In the genomic region with DNA sequence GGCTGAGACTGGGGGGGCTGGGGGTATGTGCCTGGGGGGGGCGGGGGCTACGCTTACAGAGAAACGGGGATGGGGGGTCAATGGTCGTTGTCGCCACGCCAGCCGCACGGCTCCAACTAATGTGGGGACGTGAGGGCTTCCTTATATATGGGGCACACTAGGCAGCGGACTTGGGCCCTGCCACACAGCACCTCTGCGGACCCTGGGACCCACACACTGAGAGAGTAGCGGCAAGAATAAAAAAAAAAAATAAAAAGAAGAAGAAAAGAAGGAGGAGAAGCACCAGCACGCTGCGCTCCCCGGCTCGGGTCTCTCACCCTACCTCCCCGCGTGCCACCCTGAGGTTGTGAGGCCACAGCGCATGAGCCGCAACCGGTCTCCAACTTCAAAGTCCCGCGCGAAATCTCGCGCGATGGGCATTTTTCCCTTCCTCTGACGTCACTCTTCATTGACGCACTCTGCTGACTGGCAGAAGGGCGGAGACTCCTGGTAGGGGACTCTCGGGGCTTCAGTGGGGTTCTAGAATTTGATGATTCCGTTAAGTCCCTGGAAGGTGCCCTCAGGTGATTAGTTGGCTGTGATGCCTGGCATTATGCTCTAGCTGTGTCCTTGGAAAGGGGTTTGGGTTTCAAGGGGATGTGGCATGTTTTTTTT, we compare ENCODE assay signal across 7 mouse cellular contexts. TPM values are rescaled to one million over a fixed set of nuclear protein-coding genes. Genes with fewer than 3 reads are reported as not detected.
DNase-seq lines count a peak whose midpoint lies in the region; ATAC-seq and TF ChIP-seq lines count a peak whose summit lies in the region.

No protein-coding gene starts in this region.

- TF ChIP-seq CTCF in kidney, adult 2 months (conservative IDR thresholded peaks at IDR 0.05; ENCODE audit: insufficient read depth, insufficient read length, low read depth, low read length) = no peak
- TF ChIP-seq CTCF in spleen, adult 2 months (IDR thresholded peaks at IDR 0.05; ENCODE audit: extremely low read depth, insufficient read depth, insufficient read length, insufficient replicate concordance) = no peak

- 0 out of 2 replicates have a peak overlapping the region, but pooled peaks have one; percentile 57 for H3K27ac ChIP-seq in embryonic facial prominence, embryonic 12.5 days
- peak overlapping the region; percentile 90 for H3K27ac ChIP-seq in kidney, adult 2 months (ENCODE audit: insufficient read depth, low read depth, low read length)
- peak overlapping the region; percentile 62 for H3K27ac ChIP-seq in limb, embryonic 12.5 days
- H3K27ac ChIP-seq in midbrain, embryonic 15.5 days = peak overlapping the region; percentile 88
- H3K27ac ChIP-seq in spleen, adult 2 months (ENCODE audit: insufficient read depth, low read length) = peak overlapping the region; percentile 77

- H3K27me3 ChIP-seq in embryonic facial prominence, embryonic 12.5 days = no peaks in the 10 kb centered on the region
- no peaks in the 10 kb centered on the region for H3K27me3 ChIP-seq in kidney, adult 2 months (replicated peaks; ENCODE audit: control insufficient read depth, insufficient read depth, low read length)
- no peaks in the 10 kb centered on the region for H3K27me3 ChIP-seq in limb, embryonic 12.5 days
- H3K27me3 ChIP-seq in midbrain, embryonic 15.5 days (replicated peaks) = no peaks in the 10 kb centered on the region
- no peaks in the 10 kb centered on the region for H3K27me3 ChIP-seq in spleen, adult 2 months (ENCODE audit: control insufficient read depth, insufficient read depth, low read length)

- no peaks in the 10 kb centered on the region for H3K9me3 ChIP-seq in embryonic facial prominence, embryonic 12.5 days
- no peaks in the 10 kb centered on the region for H3K9me3 ChIP-seq in limb, embryonic 12.5 days
- H3K9me3 ChIP-seq in midbrain, embryonic 15.5 days = no peaks in the 10 kb centered on the region

- ATAC-seq in embryonic facial prominence, embryonic 12.5 days (ENCODE audit: insufficient number of reproducible peaks, insufficient read depth, low FRiP score, low TSS enrichment) = peak; percentile 81
- peak; percentile 84 for ATAC-seq in limb, embryonic 12.5 days (ENCODE audit: insufficient number of reproducible peaks, insufficient read depth, low FRiP score, low TSS enrichment, low read depth)
- peak; percentile 95 for ATAC-seq in midbrain, embryonic 15.5 days (replicated peaks)

- peak overlapping the region; percentile 56 for H3K4me3 ChIP-seq in embryonic facial prominence, embryonic 12.5 days
- peak overlapping the region; percentile 90 for H3K4me3 ChIP-seq in kidney, adult 2 months (ENCODE audit: insufficient read depth, low read depth, low read length)
- peak overlapping the region; percentile 58 for H3K4me3 ChIP-seq in limb, embryonic 12.5 days (replicated peaks)
- peak overlapping the region; percentile 57 for H3K4me3 ChIP-seq in midbrain, embryonic 15.5 days
- peak overlapping the region; percentile 71 for H3K4me3 ChIP-seq in spleen, adult 2 months (ENCODE audit: extremely low read depth, insufficient read depth, insufficient read length)

- H3K4me2 ChIP-seq in embryonic facial prominence, embryonic 12.5 days (replicated peaks) = peak overlapping the region; percentile 61
- H3K4me2 ChIP-seq in limb, embryonic 12.5 days = peak overlapping the region; percentile 66
- peak overlapping the region; percentile 48 for H3K4me2 ChIP-seq in midbrain, embryonic 15.5 days

- DNase-seq in adrenal gland, postnatal 25 days = peak; percentile 84
- DNase-seq in heart, adult 18-20 months = peak; percentile 94
- peak; percentile 95 for DNase-seq in kidney, adult 2 months
- peak; percentile 87 to 91 for DNase-seq in spleen, adult 2 months (ENCODE audit: low read depth in 1 of 2, low spot score in 2 of 2)

- TF ChIP-seq POLR2A in kidney, adult 2 months (IDR thresholded peaks at IDR 0.05; ENCODE audit: low read depth, low read length) = peak; percentile 7
- peak; percentile 88 for TF ChIP-seq POLR2A in spleen, adult 2 months (IDR thresholded peaks at IDR 0.05; ENCODE audit: low read depth, low read length)

- H3K4me1 ChIP-seq in embryonic facial prominence, embryonic 12.5 days = no peaks in the 10 kb centered on the region; the same call in 1 of the 2 replicates
- H3K4me1 ChIP-seq in kidney, adult 2 months (ENCODE audit: control insufficient read depth, insufficient read depth, low read length) = no peaks in the 10 kb centered on the region; the same call in 1 of the 2 replicates
- H3K4me1 ChIP-seq in limb, embryonic 12.5 days (replicated peaks) = no peaks in the 10 kb centered on the region
- H3K4me1 ChIP-seq in midbrain, embryonic 15.5 days = peaks cover 6% of the 10 kb centered on the region; the same call in 1 of the 2 replicates
- H3K4me1 ChIP-seq in spleen, adult 2 months (ENCODE audit: control insufficient read depth, insufficient read depth, insufficient read length) = no peaks in the 10 kb centered on the region; the same call in 1 of the 2 replicates

- H3K36me3 ChIP-seq in embryonic facial prominence, embryonic 12.5 days = no peaks in the 10 kb centered on the region
- H3K36me3 ChIP-seq in kidney, adult 2 months (ENCODE audit: control insufficient read depth, insufficient read depth, low read length) = no peaks in the 10 kb centered on the region
- H3K36me3 ChIP-seq in limb, embryonic 12.5 days = no peaks in the 10 kb centered on the region
- no peaks in the 10 kb centered on the region for H3K36me3 ChIP-seq in midbrain, embryonic 15.5 days (replicated peaks)
- H3K36me3 ChIP-seq in spleen, adult 2 months (ENCODE audit: control insufficient read depth, insufficient read depth, low read length) = no peaks in the 10 kb centered on the region

- peak overlapping the region; percentile 63 for H3K9ac ChIP-seq in embryonic facial prominence, embryonic 12.5 days
- H3K9ac ChIP-seq in limb, embryonic 12.5 days (replicated peaks) = peak overlapping the region; percentile 63
- H3K9ac ChIP-seq in midbrain, embryonic 15.5 days = peak overlapping the region; percentile 69

- WGBS in embryonic facial prominence, embryonic 12.5 days = 19% methylated on average over 29 of the region's 32 CpGs
- WGBS in kidney, adult 2 months = under 1% methylated on average over 32 of the region's 32 CpGs
- whole genome bisulfite sequencing in limb, embryonic 12.5 days = 21% methylated on average over 31 of the region's 32 CpGs
- WGBS in midbrain, embryonic 15.5 days = 25% methylated on average over 32 of the region's 32 CpGs
- 32% methylated on average over 31 of the region's 32 CpGs for WGBS in spleen, adult 2 months

RNA-seq across cellular contexts. Expression of gene Nkrf, which starts 0.5 kb away (rescaled TPM):
- total RNA-seq in adrenal gland, postnatal 25 days (2021) = 10.0 and 10.1 TPM in 2 replicates
- 1.9 and 2.2 TPM in 2 replicates for polyA plus RNA-seq in embryonic facial prominence, embryonic 12.5 days (2016; fragmentation: Nextera tagmentation; extraction: Ambion mirVana)
- 1 to 10 TPM; 3.2 to 3.8 TPM for total RNA-seq in heart, adult 18-20 months (2021)
- 0.39 and 0.88 TPM in 2 replicates for polyA plus RNA-seq in kidney, adult 2 months (2012; rRNA removed)
- polyA plus RNA-seq in limb, embryonic 12.5 days (2016; fragmentation: Nextera tagmentation; extraction: Ambion mirVana) = 1.2 and 1.4 TPM in 2 replicates
- polyA plus RNA-seq in midbrain, embryonic 15.5 days (2015; fragmentation: Nextera tagmentation; extraction: Ambion mirVana) = 16.7 TPM in 2 replicates
- polyA plus RNA-seq in spleen, adult 2 months (2012; rRNA removed) = 0.46 and 0.53 TPM in 2 replicates

RNA-seq across cellular contexts. Expression of gene C330007P06Rik, which starts 29.3 kb away (rescaled TPM):
- total RNA-seq in adrenal gland, postnatal 25 days (2021) = 44.0 and 51.7 TPM in 2 replicates
- polyA plus RNA-seq in embryonic facial prominence, embryonic 12.5 days (2016; fragmentation: Nextera tagmentation; extraction: Ambion mirVana) = 36.4 and 37.7 TPM in 2 replicates
- total RNA-seq in heart, adult 18-20 months (2021) = 10 to 100 TPM; 15.2 to 18.2 TPM
- 13.6 and 17.8 TPM in 2 replicates for polyA plus RNA-seq in kidney, adult 2 months (2012; rRNA removed)
- polyA plus RNA-seq in limb, embryonic 12.5 days (2016; fragmentation: Nextera tagmentation; extraction: Ambion mirVana) = 32.9 and 33.2 TPM in 2 replicates
- 17.7 and 18.5 TPM in 2 replicates for polyA plus RNA-seq in midbrain, embryonic 15.5 days (2015; fragmentation: Nextera tagmentation; extraction: Ambion mirVana)
- 8.4 and 11.0 TPM in 2 replicates for polyA plus RNA-seq in spleen, adult 2 months (2012; rRNA removed)

RNA-seq across cellular contexts. Expression of gene Ube2a, which starts 29.5 kb away (rescaled TPM):
- 57.2 and 72.4 TPM in 2 replicates for total RNA-seq in adrenal gland, postnatal 25 days (2021)
- 118 and 120 TPM in 2 replicates for polyA plus RNA-seq in embryonic facial prominence, embryonic 12.5 days (2016; fragmentation: Nextera tagmentation; extraction: Ambion mirVana)
- 10 to 100 TPM; 69.8 to 71.6 TPM for total RNA-seq in heart, adult 18-20 months (2021)
- 33.1 and 44.2 TPM in 2 replicates for polyA plus RNA-seq in kidney, adult 2 months (2012; rRNA removed)
- 123 and 124 TPM in 2 replicates for polyA plus RNA-seq in limb, embryonic 12.5 days (2016; fragmentation: Nextera tagmentation; extraction: Ambion mirVana)
- polyA plus RNA-seq in midbrain, embryonic 15.5 days (2015; fragmentation: Nextera tagmentation; extraction: Ambion mirVana) = 104 and 110 TPM in 2 replicates
- 19.8 and 21.9 TPM in 2 replicates for polyA plus RNA-seq in spleen, adult 2 months (2012; rRNA removed)

Comparison
In these comparisons a context has a peak if more than half of its experiments do, and no peak if none do; other contexts are left out.
1. Peak in every context shown above with its lines: DNase-seq, ATAC-seq, H3K4me3 ChIP-seq and H3K27ac ChIP-seq.